Mouse (Mus musculus) cerebellum, adult 9-11 months (tissue): ENCODE results near the gene Xlr4a.
A peak's percentile ranks its signal among the peaks of the same experiment; 100 is the strongest.
"Not testable (repeated sequence)": the region's sequence is repeated elsewhere in the genome, so short reads cannot be mapped to it uniquely, and the experiment has no call there.

Experiments
- DNase-seq: peaks from one replicate; pipeline ENCODE4 v3.0.0; 2022

Xlr4a gene

DNA sequence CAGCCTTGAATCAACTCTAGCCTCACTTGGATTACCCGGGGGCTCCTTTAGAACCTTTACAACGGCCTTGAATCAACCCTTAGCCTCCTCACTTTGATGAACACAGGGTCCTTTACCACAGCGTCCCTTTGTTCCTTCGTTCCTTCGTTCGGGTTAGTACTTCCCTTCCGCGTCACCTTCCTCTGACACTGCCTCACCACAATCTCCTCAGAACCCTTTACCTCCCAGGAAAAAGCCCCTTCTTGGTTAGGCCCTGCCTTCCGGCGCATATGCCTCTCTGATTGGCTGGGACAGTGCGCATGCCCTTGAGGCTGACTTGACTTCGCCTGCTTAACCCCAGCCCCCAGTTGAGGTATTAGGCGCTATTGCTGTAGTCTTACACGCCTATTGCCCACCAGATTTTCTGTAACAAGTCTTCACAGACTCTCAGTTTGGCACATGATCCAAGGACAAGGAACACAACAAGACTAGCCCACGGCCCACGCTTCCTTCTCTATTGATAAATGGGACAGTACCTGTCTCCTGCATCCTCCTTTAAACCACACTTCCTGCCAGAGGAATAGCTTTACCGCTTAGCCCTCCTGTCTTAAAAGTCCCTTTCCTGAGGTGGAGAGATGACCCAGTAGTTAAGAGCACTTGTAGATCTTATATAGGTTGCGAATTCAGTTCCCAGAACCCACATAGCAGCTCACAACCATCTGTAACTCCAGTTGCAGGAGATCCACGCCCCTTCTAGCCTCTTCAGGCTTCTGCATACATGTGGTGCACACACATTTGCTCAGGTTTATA lies at the start of gene Xlr4a:
Xlr4a (minus strand) TSS at position 212 of the 789 bp plus-strand sequence.
- not testable (repeated sequence) for DNase-seq

- DNase-seq, result not testable (repeated sequence)
These were observed 40.9 kb upstream of the Xlr4a start for GRCm38 (mm10) chrX:73122859-73123829.

GRCm38 (mm10) chrX:73116747-73117146 lies 34.5 kb upstream of the Xlr4a start, which contains the start of gene Gm14685:
Gene Gm14685, plus strand, starts transcription at chrX:73117047.
- DNase-seq, result not testable (repeated sequence)

DNA sequence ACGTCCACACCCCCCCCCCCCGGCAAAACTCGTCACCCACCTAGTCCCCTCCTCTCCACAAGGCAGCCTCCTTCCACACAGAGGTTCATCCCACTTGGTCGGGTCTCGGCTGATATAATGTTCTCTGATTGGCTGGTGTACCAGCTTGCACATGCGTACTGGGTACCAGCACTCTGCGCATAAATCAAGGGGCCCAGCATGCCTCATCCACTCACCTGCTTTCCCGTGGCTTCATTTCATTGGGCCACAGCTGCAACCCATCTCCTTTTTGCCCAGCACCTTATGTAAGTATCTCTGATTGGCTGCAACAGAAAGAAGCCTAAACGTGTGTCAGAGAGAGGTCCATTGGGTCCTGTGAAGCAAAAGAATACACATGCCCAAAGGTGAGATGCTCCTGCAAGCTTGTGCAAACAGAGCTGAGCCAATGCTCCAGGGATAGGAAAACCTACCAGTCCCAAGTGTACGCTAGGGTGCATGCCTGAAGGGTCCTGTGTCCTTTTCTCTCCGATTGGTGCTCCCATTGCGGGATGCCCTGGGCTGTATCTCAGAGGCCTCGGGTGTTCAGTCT lies 14.7 kb upstream of the Xlr4a start, which contains the start of gene Xlr3a:
Xlr3a (minus strand) TSS at position 155 of the 568 bp plus-strand sequence.
- DNase-seq, result peak; percentile 16

GRCm38 (mm10) chrX:73066765-73067312 lies 15.4 kb downstream of the Xlr4a start:
- DNase-seq, result peak; percentile 52

DNA sequence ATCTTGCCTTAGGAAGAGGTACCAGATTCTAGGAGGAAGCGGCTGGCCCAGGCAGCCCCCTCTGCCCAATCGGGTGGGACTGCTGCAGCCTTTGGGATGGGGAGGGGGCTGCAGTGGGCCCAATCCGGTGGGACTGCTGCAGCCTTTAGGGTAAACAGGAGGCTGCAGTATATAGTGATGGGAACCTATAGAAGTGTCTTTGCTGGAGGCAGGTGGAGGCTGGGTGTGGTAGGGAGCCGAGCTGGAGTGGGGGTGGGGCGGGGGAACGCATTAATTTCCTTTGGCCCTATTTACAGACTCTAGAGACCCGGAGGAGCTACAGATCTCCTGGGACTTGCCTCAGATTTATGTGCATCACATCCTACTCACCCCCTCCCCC lies 17.9 kb downstream of the Xlr4a start, which contains the start of gene Pnma3:
Pnma3 (plus strand) TSS at position 373 of the 379 bp plus-strand sequence.
- DNase-seq, result no peak

- DNase-seq, result peak; percentile 55
These were observed 18.5 kb downstream of the Xlr4a start for GRCm38 (mm10) chrX:73063512-73064414.

- DNase-seq, result no peak
These were observed 20.0 kb downstream of the Xlr4a start for GRCm38 (mm10) chrX:73062323-73062722.

DNA sequence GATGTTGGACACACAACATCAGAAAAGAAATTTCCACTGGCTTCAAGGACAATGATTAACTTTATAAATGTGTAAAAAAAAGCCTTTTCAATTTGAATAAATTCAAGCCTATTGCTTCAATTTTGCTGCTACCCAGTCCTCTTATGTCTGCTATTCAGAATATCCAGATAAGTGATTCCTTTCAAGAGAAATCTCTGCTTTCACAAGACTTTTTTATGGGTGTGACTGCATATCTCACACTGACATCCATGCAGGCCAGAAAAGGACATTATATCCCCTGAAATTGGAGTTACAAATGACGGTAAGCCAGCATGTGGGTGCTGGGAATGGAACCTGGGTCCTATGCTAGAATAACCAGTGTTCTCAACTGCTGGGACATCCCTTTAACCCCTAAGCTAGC lies 20.8 kb downstream of the Xlr4a start:
- no peak for DNase-seq

DNA sequence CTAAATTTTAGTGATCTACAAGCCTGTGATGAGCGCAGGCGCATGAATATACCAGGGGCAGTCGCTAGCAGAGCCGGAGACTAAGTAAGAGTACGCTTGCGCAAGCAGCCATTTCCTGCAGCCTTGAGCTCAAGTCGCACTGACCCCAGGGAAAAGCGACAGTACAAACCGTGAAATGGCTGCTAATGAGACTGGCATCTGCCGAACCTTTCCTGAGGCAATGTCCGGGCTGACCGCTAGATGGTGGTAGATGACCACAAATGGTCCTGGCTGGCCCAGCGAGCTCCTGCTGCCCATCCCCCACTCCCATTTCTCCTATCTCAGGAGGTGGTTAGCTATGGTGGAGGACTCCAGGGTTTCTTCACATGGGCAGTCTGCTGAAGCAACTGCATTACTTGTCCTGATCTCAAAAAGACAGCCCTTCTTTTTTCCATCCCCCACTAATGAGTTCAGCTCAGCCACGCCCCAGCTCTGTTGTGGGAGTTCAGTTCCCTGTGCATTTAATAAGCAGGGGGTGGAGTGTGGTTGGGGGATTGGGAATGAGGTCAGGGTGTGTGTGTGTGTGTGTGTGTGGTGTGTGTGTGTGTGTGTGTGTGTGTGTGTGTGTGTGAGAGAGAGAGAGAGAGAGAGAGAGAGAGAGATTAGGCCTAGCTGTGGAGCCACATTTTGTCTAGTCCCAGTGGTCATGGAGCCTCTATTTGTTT lies 28.3 kb downstream of the Xlr4a start:
- DNase-seq, result peak; percentile 92

DNA sequence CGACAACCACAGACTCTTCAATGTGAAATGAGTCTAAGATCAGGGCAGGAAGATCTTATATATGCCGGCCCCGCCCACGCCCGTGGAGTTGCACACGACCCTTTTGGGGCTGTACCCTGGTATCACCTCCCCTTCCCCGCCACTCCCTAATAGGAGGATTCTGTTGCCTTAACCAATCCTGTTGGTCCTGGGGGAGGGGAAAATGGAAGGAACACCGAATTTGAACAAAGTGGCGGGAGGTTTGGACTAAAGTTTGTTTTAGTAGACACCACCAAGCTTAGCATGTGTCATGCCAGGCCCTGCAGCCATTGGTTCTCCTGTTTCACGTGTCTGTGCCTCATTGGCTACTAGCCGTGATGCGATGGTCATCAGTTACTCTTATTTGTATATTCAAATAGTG lies 42.6 kb downstream of the Xlr4a start:
- DNase-seq, result no peak

GRCm38 (mm10) chrX:73038831-73039230 lies 43.4 kb downstream of the Xlr4a start:
- no peak for DNase-seq

DNA sequence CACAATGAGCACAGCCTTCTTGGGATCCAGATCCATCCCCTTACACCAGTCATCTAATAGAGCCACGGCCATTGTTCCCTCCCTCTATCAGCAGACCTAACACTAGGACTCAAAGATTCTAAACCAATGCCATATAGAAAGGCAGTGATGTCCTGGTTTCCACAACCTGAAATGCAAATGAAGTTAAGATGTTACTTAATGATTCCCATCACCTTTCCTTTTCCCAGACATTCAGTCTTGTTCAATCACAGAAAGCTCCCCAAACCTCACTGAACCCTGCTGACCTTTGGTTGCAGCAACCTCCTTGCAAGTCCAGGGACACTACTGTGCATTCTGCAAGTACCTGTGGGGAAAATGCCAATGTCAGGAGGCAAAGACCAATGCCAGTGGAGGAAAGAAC lies 45.3 kb downstream of the Xlr4a start, which contains the start of gene Pnma5:
Pnma5 (minus strand) TSS at position 101 of the 400 bp plus-strand sequence.
- no peak for DNase-seq
